Mouse (Mus musculus) ovary, postnatal 14 days (tissue): ENCODE measurements around the gene Snx1.

ENCODE experiments used
- DNase-seq: peaks from one replicate; pipeline ENCODE4 v3.0.0; 2022; ENCODE audit warnings: low spot score

Snx1 gene

GRCm38 (mm10) chr9:66127193-66127546, 783 bp upstream of the Snx1 start:
- DNase-seq, result no peak

- DNase-seq, result no peak
Observed at GRCm38 (mm10) chr9:66125543-66126455, 588 bp downstream of the Snx1 start.

GRCm38 (mm10) chr9:66124681-66125542, 1.5 kb downstream of the Snx1 start:
- peak; percentile 94 for DNase-seq

- DNase-seq, result peak; percentile 23
Observed at GRCm38 (mm10) chr9:66124111-66124531, 2.3 kb downstream of the Snx1 start.

- DNase-seq, result no peak
Observed at GRCm38 (mm10) chr9:66123648-66124047, 2.7 kb downstream of the Snx1 start.

GRCm38 (mm10) chr9:66121421-66121820, 5.0 kb downstream of the Snx1 start:
- DNase-seq, result no peak

- no peak for DNase-seq
Observed at GRCm38 (mm10) chr9:66120945-66121344, 5.4 kb downstream of the Snx1 start.

- DNase-seq, result no peak
Observed at GRCm38 (mm10) chr9:66120106-66120505, 6.3 kb downstream of the Snx1 start.

GRCm38 (mm10) chr9:66119498-66119897, 6.9 kb downstream of the Snx1 start:
- no peak for DNase-seq

- no peak for DNase-seq
Observed at GRCm38 (mm10) chr9:66116890-66117289, 9.5 kb downstream of the Snx1 start.

- no peak for DNase-seq
Observed at GRCm38 (mm10) chr9:66114341-66114740, 12.0 kb downstream of the Snx1 start.

- DNase-seq, result no peak
Observed at GRCm38 (mm10) chr9:66110611-66111379, 15.6 kb downstream of the Snx1 start.

GRCm38 (mm10) chr9:66110126-66110525, 16.3 kb downstream of the Snx1 start:
- DNase-seq, result no peak

GRCm38 (mm10) chr9:66109574-66109973, 16.8 kb downstream of the Snx1 start:
- DNase-seq, result no peak

GRCm38 (mm10) chr9:66105168-66105567, 21.2 kb downstream of the Snx1 start:
- DNase-seq, result no peak

GRCm38 (mm10) chr9:66104601-66105000, 21.8 kb downstream of the Snx1 start:
- no peak for DNase-seq

GRCm38 (mm10) chr9:66102668-66103067, 23.7 kb downstream of the Snx1 start:
- DNase-seq, result no peak

- DNase-seq, result no peak
Observed at GRCm38 (mm10) chr9:66101577-66101976, 24.8 kb downstream of the Snx1 start.

GRCm38 (mm10) chr9:66092664-66093063, 33.7 kb downstream of the Snx1 start:
- DNase-seq, result no peak

GRCm38 (mm10) chr9:66091327-66092231, 34.8 kb downstream of the Snx1 start:
- DNase-seq, result no peak

- no peak for DNase-seq
Observed at GRCm38 (mm10) chr9:66090593-66091244, 35.7 kb downstream of the Snx1 start.
